Mouse (Mus musculus): Measurements from ENCODE around the gene B4galt3. TPM values are rescaled to one million over a fixed set of nuclear protein-coding genes. Genes with fewer than 3 reads are reported as not detected.
A peak's percentile ranks its signal among the peaks of the same experiment; 100 is the strongest.

The B4galt3 gene
- total RNA-seq, 2 experiments from 2014 or later, result 57.0 to 69.2 TPM

DNA sequence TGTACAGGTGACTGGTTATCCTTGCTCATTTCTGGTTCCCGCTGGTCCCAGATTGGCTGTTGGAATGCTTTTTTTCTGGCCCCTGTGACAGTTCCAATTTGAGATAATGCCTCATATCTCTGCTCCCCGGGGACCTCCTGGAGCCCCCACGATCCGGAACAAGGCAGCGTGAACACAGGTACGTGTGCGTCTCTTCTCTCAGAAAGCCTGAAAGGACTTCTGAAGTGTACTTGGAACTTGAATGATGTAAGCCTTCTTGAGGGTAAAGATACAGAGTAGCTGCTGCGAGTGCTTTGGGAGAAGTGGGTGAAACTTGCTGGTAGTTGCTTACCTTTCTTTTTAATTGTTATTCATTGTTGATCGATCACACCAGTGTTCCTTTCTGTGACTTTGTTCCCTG is 1.1 kb downstream of the B4galt3 start:
- Histone ChIP-seq H3K27ac (no peak overlapping the region), H3K4me3 (peak overlapping the region; percentile 89)
- DNase-seq (ENCODE audit: extremely low spot score in 1 of 2, low spot score in 2 of 2), result no peak
- intact Hi-C loops (cut with DNase I), result no loop called here
- TF ChIP-seq CTCF (IDR thresholded peaks at IDR 0.05), result no peak

DNA sequence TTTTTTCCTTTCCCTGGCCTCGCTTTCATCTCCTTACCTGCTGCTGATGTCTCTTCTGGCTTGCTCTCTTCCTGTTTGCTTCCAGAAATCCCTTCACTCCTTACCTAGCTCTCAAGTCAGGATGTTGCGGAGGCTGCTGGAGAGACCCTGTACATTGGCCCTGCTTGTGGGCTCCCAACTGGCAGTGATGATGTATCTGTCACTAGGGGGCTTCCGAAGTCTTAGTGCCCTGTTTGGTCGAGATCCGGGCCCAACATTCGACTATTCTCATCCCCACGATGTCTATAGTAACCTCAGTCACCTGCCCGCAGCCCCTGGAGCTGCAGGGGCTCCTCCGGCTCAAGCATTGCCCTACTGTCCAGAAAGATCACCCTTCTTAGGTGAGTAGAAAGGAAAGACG is 1.5 kb downstream of the B4galt3 start:
- intact Hi-C loops (cut with DNase I), result no loop called here

DNA sequence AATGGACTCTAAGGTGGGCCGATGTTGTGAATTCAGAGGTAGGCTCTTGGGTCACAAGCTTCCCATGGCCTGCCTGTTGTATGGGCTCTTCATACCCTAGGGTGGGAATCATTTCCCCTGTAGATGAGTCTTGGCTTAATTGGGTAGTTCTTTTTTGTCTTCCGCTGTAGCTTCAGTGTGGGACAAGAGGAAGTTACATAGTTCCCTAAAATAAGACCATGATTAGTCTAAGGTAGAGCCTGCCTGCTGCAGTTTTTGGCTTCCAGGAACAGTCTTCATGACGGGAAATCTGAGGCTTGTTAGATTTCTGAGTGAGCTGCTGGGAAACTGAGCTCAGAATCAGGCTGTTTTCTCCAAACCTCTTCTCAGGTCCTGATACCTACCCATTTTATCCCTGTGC is 2.0 kb downstream of the B4galt3 start:
- intact Hi-C loops (cut with DNase I), result no loop called here
- DNase-seq (ENCODE audit: extremely low spot score in 1 of 2, low spot score in 2 of 2), result no peak
- TF ChIP-seq CTCF (IDR thresholded peaks at IDR 0.05), result no peak
- Histone ChIP-seq H3K27ac (no peak overlapping the region), H3K4me3 (no peak overlapping the region)

More for the DNA sequence above, 1.5 kb downstream of the B4galt3 start:
- Histone ChIP-seq H3K4me3 (peak overlapping the region; percentile 89), H3K27ac (no peak overlapping the region)
- TF ChIP-seq CTCF (IDR thresholded peaks at IDR 0.05), result no peak
- DNase-seq (ENCODE audit: extremely low spot score in 1 of 2, low spot score in 2 of 2), result no peak

DNA sequence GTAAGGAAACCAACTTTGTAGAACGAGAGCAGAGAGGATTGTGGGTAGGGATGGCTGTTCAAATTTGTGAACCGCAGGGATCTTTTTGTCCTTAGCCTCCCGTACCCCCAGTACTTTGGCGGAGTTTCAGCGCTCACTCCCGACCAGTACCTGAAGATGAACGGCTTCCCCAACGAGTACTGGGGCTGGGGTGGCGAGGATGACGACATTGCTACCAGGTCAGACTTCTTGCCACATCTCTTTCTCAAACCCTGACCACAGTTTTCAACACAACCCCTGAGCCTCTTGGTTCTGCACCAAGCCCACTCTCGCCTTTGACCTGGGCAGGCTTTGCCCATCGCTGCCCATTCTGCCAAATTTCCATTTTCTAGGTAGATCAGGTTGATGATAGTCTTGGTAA is 4.0 kb downstream of the B4galt3 start:
- no peak for DNase-seq (ENCODE audit: extremely low spot score in 1 of 2, low spot score in 2 of 2)
- Histone ChIP-seq H3K27ac (no peak overlapping the region), H3K4me3 (no peak overlapping the region)
- intact Hi-C loops (cut with DNase I), result no loop called here
- TF ChIP-seq CTCF (IDR thresholded peaks at IDR 0.05), result no peak

DNA sequence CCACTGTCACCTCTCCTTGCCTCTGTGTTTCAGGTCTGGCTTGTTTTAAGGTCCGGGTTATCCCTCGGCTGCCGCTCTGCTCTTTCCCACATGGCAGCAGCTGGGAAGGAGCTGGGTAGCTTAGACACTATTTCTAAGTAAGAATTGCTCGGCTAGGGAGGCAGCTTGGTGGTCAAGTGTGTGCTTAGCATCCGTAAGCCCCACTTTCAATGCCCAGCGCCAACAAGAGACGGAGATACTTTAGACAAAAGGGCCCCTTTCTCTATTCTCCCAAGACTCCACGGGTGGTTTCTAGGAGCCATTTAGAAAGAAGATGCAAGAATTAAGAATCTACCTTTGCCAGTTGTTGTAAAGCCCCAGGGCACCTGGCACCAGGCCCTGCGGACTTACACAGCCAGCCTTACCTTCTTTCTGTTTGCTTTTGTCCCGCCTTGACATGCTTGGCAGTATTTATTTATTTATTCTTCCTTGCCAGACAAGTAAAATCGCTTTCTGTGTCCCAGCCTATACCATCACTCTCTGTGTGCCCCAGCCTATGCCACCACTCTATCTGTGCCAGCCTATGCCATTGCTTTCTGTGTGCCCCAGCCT is 5.1 kb downstream of the B4galt3 start:
- no peak overlapping the region for H3K4me3 ChIP-seq
- TF ChIP-seq CTCF (IDR thresholded peaks at IDR 0.05), result no peak
- no peak for DNase-seq (ENCODE audit: extremely low spot score in 1 of 2, low spot score in 2 of 2)
- H3K27ac ChIP-seq, result no peak overlapping the region
- intact Hi-C loops (cut with DNase I), result no loop called here

DNA sequence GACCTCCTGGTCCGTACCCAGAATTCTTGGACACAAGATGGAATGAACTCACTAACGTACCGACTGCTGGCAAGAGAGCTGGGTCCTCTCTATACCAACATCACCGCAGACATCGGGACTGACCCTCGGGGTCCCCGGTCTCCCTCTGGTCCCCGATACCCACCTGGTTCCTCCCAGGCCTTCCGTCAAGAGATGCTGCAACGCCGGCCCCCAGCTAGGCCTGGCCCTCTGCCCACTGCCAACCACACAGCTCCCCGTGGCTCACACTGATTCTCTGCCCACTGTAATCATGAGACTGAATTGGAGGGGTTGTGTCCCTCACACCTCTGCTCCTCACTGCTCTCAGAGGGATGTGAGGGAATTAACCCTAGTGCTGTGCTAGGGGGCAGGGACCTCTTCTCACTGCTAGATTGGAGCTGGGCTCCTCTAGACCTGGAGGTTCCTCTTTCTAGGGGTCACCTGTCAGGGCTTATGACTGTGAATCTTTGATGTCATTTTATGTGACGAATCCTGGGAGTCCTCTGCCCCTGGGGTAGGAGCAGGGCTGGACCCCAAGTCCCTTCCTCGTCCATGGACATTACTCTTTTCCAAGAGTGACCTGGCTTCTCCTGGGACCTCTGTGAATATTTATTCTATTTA is 6.1 kb downstream of the B4galt3 start:
- no peak for TF ChIP-seq CTCF (IDR thresholded peaks at IDR 0.05)
- H3K27ac ChIP-seq, result no peak overlapping the region
- H3K4me3 ChIP-seq, result no peak overlapping the region
- no peak for DNase-seq (ENCODE audit: extremely low spot score in 1 of 2, low spot score in 2 of 2)
- intact Hi-C loops (cut with DNase I), result no loop called here

DNA sequence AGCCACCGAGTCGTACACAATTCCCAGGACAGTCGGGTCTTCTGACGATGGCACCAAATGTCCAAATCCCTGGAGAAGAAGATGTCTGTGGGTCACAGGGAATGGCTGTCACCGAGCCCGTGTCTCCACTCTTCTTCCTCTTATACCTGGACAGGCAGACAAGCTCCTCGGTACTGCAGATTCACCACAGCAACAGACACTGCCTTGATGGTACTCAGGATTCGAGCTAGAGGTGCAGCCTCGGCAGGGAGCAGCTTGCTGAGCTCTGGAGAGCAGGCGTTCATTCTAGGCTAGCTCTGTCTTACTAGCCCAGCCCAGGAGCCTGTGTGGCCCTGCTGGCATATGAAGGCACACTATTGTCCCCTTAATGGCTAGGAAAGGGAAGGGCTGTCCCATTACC is 7.6 kb downstream of the B4galt3 start:
- DNase-seq (ENCODE audit: extremely low spot score in 1 of 2, low spot score in 2 of 2), result no peak
- Histone ChIP-seq H3K4me3 (no peak overlapping the region), H3K27ac (no peak overlapping the region)
- intact Hi-C loops (cut with DNase I), result no loop called here
- TF ChIP-seq CTCF (IDR thresholded peaks at IDR 0.05), result no peak

DNA sequence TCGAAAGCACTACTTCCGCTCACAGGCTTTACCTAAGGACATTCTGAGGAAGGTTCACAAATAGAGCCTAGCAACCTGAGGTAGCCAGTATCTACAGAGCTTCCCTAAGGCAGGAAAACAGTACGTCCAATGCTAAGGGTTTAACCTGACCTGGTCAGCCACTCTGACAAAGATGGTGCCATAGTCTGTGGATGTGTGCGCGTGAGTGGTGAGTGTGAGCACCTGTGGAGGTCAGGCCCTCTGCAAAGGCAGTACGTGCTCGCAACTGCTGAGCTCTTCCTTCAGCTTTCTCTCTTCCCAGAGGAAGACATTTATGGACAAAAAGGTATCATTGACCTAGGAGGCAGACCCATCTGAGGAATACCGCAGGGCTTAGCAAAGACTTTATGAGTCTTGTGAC is 8.3 kb downstream of the B4galt3 start:
- H3K4me3 ChIP-seq, result no peak overlapping the region
- TF ChIP-seq CTCF (IDR thresholded peaks at IDR 0.05), result no peak
- peak in 1 of 2 experiments; percentile 4 for DNase-seq (ENCODE audit: extremely low spot score in 1 of 2, low spot score in 2 of 2)
- intact Hi-C loops (cut with DNase I), result no loop called here
- H3K27ac ChIP-seq, result no peak overlapping the region

DNA sequence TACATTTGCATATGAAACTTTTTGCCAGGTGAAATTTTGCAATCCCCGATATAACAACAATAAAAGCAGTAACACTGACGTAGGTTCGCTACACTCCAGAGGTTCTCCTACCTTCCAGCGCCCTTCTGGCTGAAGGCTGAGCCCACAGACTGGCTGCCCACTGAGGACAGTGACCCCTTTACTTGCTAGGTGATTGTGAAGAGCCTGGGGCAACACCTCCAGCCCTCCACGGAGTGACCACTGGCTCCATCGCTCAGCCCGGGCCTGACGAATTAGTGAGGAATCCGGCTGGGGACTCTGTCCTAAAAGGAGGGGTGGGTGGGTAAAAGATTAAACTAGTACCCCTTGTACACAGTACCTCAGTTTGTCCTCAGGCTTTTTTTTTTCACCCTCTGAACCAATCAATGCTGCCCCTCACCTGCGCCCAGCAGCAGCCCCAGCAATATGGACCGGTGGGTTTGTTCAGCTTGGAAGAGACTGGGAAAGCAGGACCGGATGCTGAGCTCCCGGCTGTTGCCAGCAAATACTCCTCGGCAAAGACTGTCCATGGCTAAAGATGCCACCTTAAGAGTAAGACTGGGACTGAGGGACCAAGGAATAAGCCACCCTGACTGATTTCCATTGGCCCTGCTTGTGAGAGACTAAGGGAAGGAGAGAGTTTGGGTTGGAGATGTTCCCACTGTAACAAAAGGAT is 9.0 kb downstream of the B4galt3 start:
- intact Hi-C loops (cut with DNase I), result no loop called here
- peak in 1 of 2 experiments; percentile 7 for DNase-seq (ENCODE audit: extremely low spot score in 1 of 2, low spot score in 2 of 2)
- Histone ChIP-seq H3K4me3 (no peak overlapping the region), H3K27ac (no peak overlapping the region)
- no peak for TF ChIP-seq CTCF (IDR thresholded peaks at IDR 0.05)

DNA sequence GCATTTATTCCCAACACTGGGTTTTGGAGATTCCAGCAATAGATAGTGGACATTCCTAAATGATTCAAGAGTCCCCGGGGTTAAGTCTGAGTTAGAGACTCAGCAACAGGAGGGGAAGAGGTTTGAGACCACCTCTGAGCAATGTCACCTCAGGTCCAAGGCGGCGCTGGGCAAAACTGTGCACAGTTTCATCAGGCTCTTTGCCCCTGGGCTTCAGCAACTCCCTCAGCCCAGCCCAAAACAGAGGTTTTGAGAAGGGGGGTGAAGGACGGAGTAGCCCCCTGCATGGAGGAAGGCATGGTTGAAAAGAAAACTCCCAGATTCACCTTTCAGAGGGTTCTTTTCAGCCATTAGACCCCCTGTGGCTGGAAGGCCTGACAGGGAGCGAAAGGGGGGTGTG is 9.6 kb downstream of the B4galt3 start:
- intact Hi-C loops (cut with DNase I), result loop anchor here (2.0 kb wide), 1 partner anchor 33 kb away; no protein-coding TSS in a partner anchor
- no peak overlapping the region for H3K4me3 ChIP-seq
- H3K27ac ChIP-seq, result no peak overlapping the region
- peak in 1 of 2 experiments; percentile 8 for DNase-seq (ENCODE audit: extremely low spot score in 1 of 2, low spot score in 2 of 2)
- TF ChIP-seq CTCF (IDR thresholded peaks at IDR 0.05), result no peak

DNA sequence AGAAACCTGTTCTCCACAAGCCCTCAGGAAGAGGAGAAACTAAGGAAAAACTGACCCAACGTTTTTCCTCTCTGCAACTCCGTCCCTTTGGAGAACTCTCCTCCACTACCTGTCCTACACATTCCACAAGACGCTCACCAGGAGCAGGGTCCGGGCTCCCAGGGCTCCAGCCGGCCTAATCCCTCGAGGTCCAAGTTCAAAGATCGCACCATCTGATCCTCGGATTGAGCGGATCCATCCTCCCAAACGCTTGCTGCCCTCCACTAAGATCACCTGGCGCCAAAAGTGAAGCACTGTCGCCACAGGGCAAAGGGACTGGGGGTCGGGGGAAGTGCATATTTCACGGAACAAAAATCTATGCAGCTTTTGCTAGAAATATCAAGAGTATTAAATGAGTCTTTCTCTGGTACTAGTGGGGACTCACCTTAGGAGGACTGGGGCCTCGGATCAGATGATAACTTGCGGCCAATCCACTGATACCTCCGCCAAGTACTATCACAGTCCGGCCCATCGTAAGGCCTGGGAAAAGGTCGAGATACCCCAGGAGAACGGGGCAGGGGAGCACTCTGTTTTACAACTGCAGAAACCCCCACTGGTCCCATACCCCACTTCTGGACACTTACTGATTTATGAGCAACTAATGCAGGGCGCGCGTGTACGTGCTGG is 10.3 kb downstream of the B4galt3 start:
- Histone ChIP-seq H3K4me3 (peak overlapping the region; percentile 72), H3K27ac (peak overlapping the region; percentile 22)
- intact Hi-C loops (cut with DNase I), result loop anchor here (2.0 kb wide), 1 partner anchor 34 kb away; no protein-coding TSS in a partner anchor
- no peak for DNase-seq (ENCODE audit: extremely low spot score in 1 of 2, low spot score in 2 of 2)
- no peak for TF ChIP-seq CTCF (IDR thresholded peaks at IDR 0.05)

All from left cerebral cortex, adult 2 months (tissue).